Mouse (Mus musculus) liver, adult (tissue): Measurements from ENCODE around the gene Rfx8.

ENCODE experiments used
- GATA4 ChIP-seq: IDR thresholded peaks from 2 replicates; pipeline ENCODE4 v1.6.1; 2014; ENCODE audit warnings: mild to moderate bottlenecking, low read length; ENCODE audit not compliant: insufficient replicate concordance

Gene Rfx8

GRCm38 (mm10) chr1:39636660-39637059, 84.1 kb downstream of the Rfx8 start:
- TF ChIP-seq GATA4, result no peak

GRCm38 (mm10) chr1:39636196-39636595, 84.6 kb downstream of the Rfx8 start:
- no peak for TF ChIP-seq GATA4

- no peak for TF ChIP-seq GATA4
Observed at GRCm38 (mm10) chr1:39628606-39629005, 92.2 kb downstream of the Rfx8 start.

GRCm38 (mm10) chr1:39625491-39625890, 95.3 kb downstream of the Rfx8 start:
- TF ChIP-seq GATA4, result no peak

- TF ChIP-seq GATA4, result no peak
Observed at GRCm38 (mm10) chr1:39623729-39624128, 97.1 kb downstream of the Rfx8 start.

GRCm38 (mm10) chr1:39623106-39623505, 97.7 kb downstream of the Rfx8 start:
- no peak for TF ChIP-seq GATA4

GRCm38 (mm10) chr1:39618524-39618923, 102.3 kb downstream of the Rfx8 start:
- no peak for TF ChIP-seq GATA4

- TF ChIP-seq GATA4, result no peak
Observed at GRCm38 (mm10) chr1:39615526-39615925, 105.3 kb downstream of the Rfx8 start.
